ENCODE assay signal across 19 mouse cellular contexts in genomic region chr16:24619458-24619857, GRCm38 (mm10).
DNase-seq lines count a peak whose midpoint lies in the region; ATAC-seq and TF ChIP-seq lines count a peak whose summit lies in the region.
"Had no signal": no experiment of that assay in that cellular context is flagged by ENCODE, and none has a peak within 500 bp of the region (broad histone marks: within the 10 kb centered on the region; RNA-seq: fewer than 3 reads in every experiment).

No protein-coding gene starts in this region.

- no peak overlapping the region for H3K27ac ChIP-seq in embryonic facial prominence, embryonic 12.5 days
- no peak overlapping the region for H3K27ac ChIP-seq in limb, embryonic 14.5 days (replicated peaks; ENCODE audit: low read depth, low read length)
- H3K27ac ChIP-seq: kidney, postnatal 0 days had no signal

- H3K4me2 ChIP-seq in embryonic facial prominence, embryonic 12.5 days (replicated peaks) = no peak overlapping the region
- H3K4me2 ChIP-seq in limb, embryonic 14.5 days (replicated peaks; ENCODE audit: low read depth, low read length, severe bottlenecking) = no peak overlapping the region
- H3K4me2 ChIP-seq: liver, embryonic 11.5 days had no signal

- no peaks in the 10 kb centered on the region for H3K9me3 ChIP-seq in embryonic facial prominence, embryonic 12.5 days
- no peaks in the 10 kb centered on the region for H3K9me3 ChIP-seq in limb, embryonic 14.5 days (ENCODE audit: control insufficient read depth, low read length)

- H3K4me3 ChIP-seq in embryonic facial prominence, embryonic 12.5 days = no peak overlapping the region
- H3K4me3 ChIP-seq in limb, embryonic 14.5 days (replicated peaks; ENCODE audit: low read length) = no peak overlapping the region

- 39% methylated on average over 6 of the region's 6 CpGs for WGBS in embryonic facial prominence, embryonic 12.5 days
- WGBS in limb, embryonic 14.5 days = 39% methylated on average over 6 of the region's 6 CpGs

- TF ChIP-seq POLR2A in limb, embryonic 14.5 days (IDR thresholded peaks at IDR 0.05; ENCODE audit: borderline replicate concordance, extremely low read depth, insufficient read depth, insufficient read length) = no peak

- ATAC-seq in embryonic facial prominence, embryonic 12.5 days (ENCODE audit: insufficient number of reproducible peaks, insufficient read depth, low FRiP score, low TSS enrichment) = peak; percentile 47; the same call in 1 of the 2 replicates
- ATAC-seq in limb, embryonic 14.5 days (ENCODE audit: low FRiP score, low read depth) = peak; percentile 72
- no peak for ATAC-seq in cerebellum, adult (ENCODE audit: insufficient number of reproducible peaks, low FRiP score, low TSS enrichment)
- ATAC-seq: forebrain, embryonic 14.5 days; hindbrain, embryonic 16.5 days; intestine, postnatal 0 days had no signal

- H3K27me3 ChIP-seq in embryonic facial prominence, embryonic 12.5 days = no peaks in the 10 kb centered on the region
- H3K27me3 ChIP-seq in limb, embryonic 14.5 days (ENCODE audit: control insufficient read depth, insufficient read depth, low read length) = no peaks in the 10 kb centered on the region

- peak; percentile 24 for DNase-seq in embryo, embryonic 11 days
- no peak for DNase-seq in embryo, embryonic 9.5 days (ENCODE audit: extremely low spot score)
- peak; percentile 70 for DNase-seq in 3T3-L1 (ENCODE audit: low read depth, low spot score)
- peak; percentile 83 for DNase-seq in limb, embryonic 14.5 days (ENCODE audit: low spot score)
- DNase-seq in layer of hippocampus, postnatal 25 days (ENCODE audit: extremely low spot score in 1 of 2, low spot score in 1 of 2) = no peak
- no peak for DNase-seq in adrenal gland, postnatal 14 days
- DNase-seq: adrenal gland, postnatal 25 days; cerebellum, adult 9-11 months; heart, postnatal 4 days; lung, adult 2 months; right cerebral cortex, postnatal 14 days; thymus, postnatal 25 days had no signal

- H3K4me1 ChIP-seq in embryonic facial prominence, embryonic 12.5 days = peaks cover 7% of the 10 kb centered on the region; the same call in 1 of the 2 replicates
- H3K4me1 ChIP-seq in limb, embryonic 14.5 days (ENCODE audit: control insufficient read depth, insufficient read depth, low read length) = peaks cover 16% of the 10 kb centered on the region

- H3K9ac ChIP-seq in embryonic facial prominence, embryonic 12.5 days = no peak overlapping the region
- no peak overlapping the region for H3K9ac ChIP-seq in limb, embryonic 14.5 days (ENCODE audit: low read depth, low read length, severe bottlenecking)

- H3K36me3 ChIP-seq in embryonic facial prominence, embryonic 12.5 days = no peaks in the 10 kb centered on the region
- H3K36me3 ChIP-seq in limb, embryonic 14.5 days (ENCODE audit: control insufficient read depth, insufficient read depth, low read length) = no peaks in the 10 kb centered on the region

Comparison
In these comparisons a context has a peak if more than half of its experiments do, and no peak if none do; other contexts are left out.
1. DNase-seq: peak in embryo, embryonic 11 days (single experiment), 3T3-L1 (single experiment) and limb, embryonic 14.5 days (single experiment); none in embryo, embryonic 9.5 days (single experiment), layer of hippocampus, postnatal 25 days (0 of 2) and adrenal gland, postnatal 14 days (single experiment).